In genomic region chr11:75282496-75283120, GRCm38 (mm10) we compare ENCODE assay signal across 8 mouse cellular contexts.
A peak's percentile ranks its signal among the peaks of the same experiment; 100 is the strongest.
DNase-seq lines count a peak whose midpoint lies in the region; ATAC-seq lines count a peak whose summit lies in the region.

No protein-coding gene starts in this region.

- H3K27me3 ChIP-seq in hindbrain, embryonic 12.5 days, result peaks cover 41% of the 10 kb centered on the region
- H3K27me3 ChIP-seq in liver, embryonic 15.5 days, result peaks cover 55% of the 10 kb centered on the region

- 11% methylated on average over 13 of the region's 13 CpGs for WGBS in hindbrain, embryonic 12.5 days
- WGBS in liver, embryonic 15.5 days (ENCODE audit: insufficient replicate concordance), result 14% methylated on average over 13 of the region's 13 CpGs

- peak; percentile 66 for DNase-seq in cerebellum, adult 9-11 months
- no peak for DNase-seq in cerebellum, adult 11 months
- peak; percentile 88 for DNase-seq in T-cell, adult 2 months (ENCODE audit: low spot score)
- DNase-seq in adipocyte (ENCODE audit: low spot score), result no peak
- no peak for DNase-seq in cerebellum, postnatal 36 days

- ATAC-seq in hindbrain, embryonic 12.5 days (ENCODE audit: low FRiP score), result no peak
- no peak for ATAC-seq in liver, embryonic 15.5 days (ENCODE audit: insufficient read depth)
- ATAC-seq in neutrophil, adult 5-6 weeks (ENCODE audit: extremely low read depth, insufficient number of reproducible peaks, low FRiP score, poor library complexity, severe bottlenecking), result peak; percentile 45

- no peak overlapping the region for H3K27ac ChIP-seq in hindbrain, embryonic 12.5 days
- no peak overlapping the region for H3K27ac ChIP-seq in liver, embryonic 15.5 days (replicated peaks)

- peaks cover 44% of the 10 kb centered on the region for H3K4me1 ChIP-seq in hindbrain, embryonic 12.5 days
- H3K4me1 ChIP-seq in liver, embryonic 15.5 days (replicated peaks), result peaks cover 32% of the 10 kb centered on the region

- no peaks in the 10 kb centered on the region for H3K36me3 ChIP-seq in hindbrain, embryonic 12.5 days
- H3K36me3 ChIP-seq in liver, embryonic 15.5 days (replicated peaks), result no peaks in the 10 kb centered on the region

- no peak overlapping the region for H3K9ac ChIP-seq in hindbrain, embryonic 12.5 days
- H3K9ac ChIP-seq in liver, embryonic 15.5 days, result no peak overlapping the region

- H3K9me3 ChIP-seq in hindbrain, embryonic 12.5 days (replicated peaks), result no peaks in the 10 kb centered on the region
- H3K9me3 ChIP-seq in liver, embryonic 15.5 days (replicated peaks), result no peaks in the 10 kb centered on the region

- H3K4me3 ChIP-seq in hindbrain, embryonic 12.5 days, result no peak overlapping the region
- H3K4me3 ChIP-seq in liver, embryonic 15.5 days (replicated peaks), result 0 out of 2 replicates have a peak overlapping the region, but pooled peaks have one; percentile 4

- peak overlapping the region; percentile 40 for H3K4me2 ChIP-seq in hindbrain, embryonic 12.5 days (replicated peaks)
- peak overlapping the region; percentile 54 for H3K4me2 ChIP-seq in liver, embryonic 15.5 days

Comparison
In these comparisons a context has a peak if more than half of its experiments do, and no peak if none do; other contexts are left out.
1. DNase-seq: peak in cerebellum, adult 9-11 months (single experiment) and T-cell, adult 2 months (single experiment); none in cerebellum, adult 11 months (single experiment), adipocyte (single experiment) and cerebellum, postnatal 36 days (0 of 2).